Mouse (Mus musculus): Measurements from ENCODE around the gene Kazn. TPM values are rescaled to one million over a fixed set of nuclear protein-coding genes. Genes with fewer than 3 reads are reported as not detected.

The Kazn gene
- polyA plus RNA-seq, 1 experiment from 2014 or later = 18.3 TPM

DNA sequence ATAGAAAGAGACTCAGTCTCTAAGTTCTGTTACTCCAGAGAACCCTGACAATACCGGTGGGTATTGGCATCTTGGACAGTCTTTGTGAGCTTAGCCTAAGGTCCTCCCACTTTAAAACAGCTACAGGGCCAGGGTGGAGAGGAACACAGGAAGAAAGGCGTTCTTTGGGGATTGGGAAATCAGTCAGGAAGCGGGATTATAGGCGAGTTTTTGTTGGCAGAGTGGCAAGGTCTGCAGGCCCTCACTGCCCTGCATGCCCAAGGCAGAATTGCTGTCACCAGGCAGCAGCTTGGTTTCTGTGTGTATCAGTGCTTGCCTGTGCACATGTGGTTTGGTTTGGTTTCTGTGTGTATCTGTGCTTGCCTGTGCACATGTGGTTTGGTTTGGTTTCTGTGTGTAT is 22.5 kb upstream of the Kazn start:
- H3K4me3 ChIP-seq = no peak overlapping the region
- ATAC-seq = no peak
- WGBS = 68% methylated on average over 4 of the region's 4 CpGs
- peaks cover 2% of the 10 kb centered on the region for H3K4me1 ChIP-seq
- H3K4me2 ChIP-seq = no peak overlapping the region
- H3K9me3 ChIP-seq (replicated peaks) = no peaks in the 10 kb centered on the region
- no peaks in the 10 kb centered on the region for H3K36me3 ChIP-seq (ENCODE audit: poor library complexity, severe bottlenecking)
- H3K27ac ChIP-seq = no peak overlapping the region
- H3K27me3 ChIP-seq = peaks cover 16% of the 10 kb centered on the region; the same call in 1 of the 2 replicates
- no peak overlapping the region for H3K9ac ChIP-seq

DNA sequence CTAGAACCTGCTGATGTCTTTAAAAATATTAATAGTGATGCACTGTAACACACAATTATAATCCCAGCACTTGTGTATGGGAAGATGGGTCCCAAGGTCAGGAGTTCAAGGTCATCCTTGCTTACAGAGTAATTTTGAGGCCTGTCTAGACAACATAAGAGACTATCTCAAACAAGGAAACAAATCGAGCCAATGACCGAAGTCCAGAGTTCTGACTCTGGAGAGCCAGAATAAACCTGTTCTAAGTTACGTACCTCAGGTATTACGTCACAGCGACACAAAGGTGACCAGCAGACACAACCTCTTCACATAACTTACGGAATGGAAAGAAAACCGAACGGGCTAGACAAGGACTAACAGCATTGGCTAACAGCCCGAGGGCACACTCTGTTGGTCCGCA is 19.5 kb upstream of the Kazn start:
- Histone ChIP-seq H3K27me3 (no peaks in the 10 kb centered on the region), H3K4me1 (no peaks in the 10 kb centered on the region), H3K36me3 (ENCODE audit: poor library complexity, severe bottlenecking) (no peaks in the 10 kb centered on the region), H3K9me3 (replicated peaks) (no peaks in the 10 kb centered on the region), H3K9ac (no peak overlapping the region), H3K4me3 (no peak overlapping the region), H3K27ac (no peak overlapping the region), H3K4me2 (no peak overlapping the region)
- 93% methylated on average over 10 of the region's 10 CpGs for WGBS
- no peak for ATAC-seq

DNA sequence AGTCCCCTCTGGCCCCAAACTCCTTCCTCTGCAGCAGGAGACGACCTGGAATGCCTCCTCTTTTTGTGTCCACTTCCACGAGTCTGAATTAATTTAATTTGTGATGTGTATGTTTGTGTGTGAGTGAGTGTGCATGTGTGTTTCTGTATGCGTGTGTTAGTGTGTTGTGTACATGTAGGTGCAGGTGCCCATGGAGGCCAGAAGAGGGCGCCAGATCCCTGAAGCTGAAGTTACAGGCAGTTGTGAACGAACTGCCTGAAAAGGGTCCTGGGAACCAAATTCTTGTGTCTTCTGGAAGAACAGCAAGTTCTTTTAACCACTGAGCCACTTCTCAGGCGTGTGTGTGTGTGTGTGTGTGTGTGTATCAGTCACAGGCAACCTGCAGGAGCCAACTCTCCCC is 14.9 kb upstream of the Kazn start:
- Histone ChIP-seq H3K4me1 (peaks cover 9% of the 10 kb centered on the region), H3K36me3 (ENCODE audit: poor library complexity, severe bottlenecking) (no peaks in the 10 kb centered on the region), H3K4me2 (no peak overlapping the region), H3K9me3 (replicated peaks) (no peaks in the 10 kb centered on the region), H3K27me3 (no peaks in the 10 kb centered on the region), H3K4me3 (no peak overlapping the region), H3K9ac (no peak overlapping the region), H3K27ac (no peak overlapping the region)
- no peak for ATAC-seq
- 71% methylated on average over 6 of the region's 6 CpGs for WGBS

DNA sequence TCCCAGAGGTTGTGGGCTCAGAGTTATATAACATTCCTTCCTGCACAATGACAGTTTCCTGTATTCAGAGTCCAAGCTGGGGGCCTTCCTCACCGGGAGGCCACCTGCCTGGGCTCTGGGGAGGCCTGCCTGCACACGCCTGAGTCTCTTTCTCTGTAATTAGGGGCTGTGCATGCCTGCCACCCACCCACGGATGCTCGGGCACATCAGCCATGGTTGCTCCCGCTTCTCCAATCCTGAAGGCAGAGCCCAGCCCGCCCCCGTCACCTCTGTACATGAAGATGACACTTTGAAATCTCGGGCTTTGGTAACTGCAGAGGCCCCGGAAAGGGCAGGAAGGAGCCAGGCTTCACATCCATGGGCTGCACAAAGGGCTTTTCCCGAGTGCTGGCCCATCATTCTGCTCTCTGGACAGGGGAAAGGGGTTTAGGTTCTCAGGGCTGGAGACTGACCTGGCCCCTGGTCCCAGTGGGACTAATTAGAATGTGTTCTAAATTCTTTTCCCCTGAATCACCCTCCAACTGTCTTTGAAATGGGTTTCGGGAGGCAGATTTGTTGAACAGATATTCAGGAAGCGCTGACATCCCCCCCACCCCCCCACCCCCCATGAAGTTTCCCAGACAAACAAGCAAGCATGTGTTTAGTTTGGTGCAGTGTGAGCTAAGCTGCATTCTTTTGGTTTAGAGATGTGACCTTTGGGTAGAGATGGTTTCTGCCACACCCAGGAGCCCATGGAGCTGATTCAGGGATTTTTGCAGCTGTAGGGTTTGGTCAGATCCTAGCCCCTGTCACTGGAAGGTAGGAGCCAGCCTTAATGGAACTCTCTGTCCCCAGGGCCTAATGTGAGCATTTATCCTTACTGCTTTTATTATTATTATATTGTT is 12.5 kb upstream of the Kazn start:
- H3K9ac ChIP-seq = no peak overlapping the region; the same call in 1 of the 2 replicates
- H3K27ac ChIP-seq = no peak overlapping the region
- ATAC-seq = no peak
- H3K9me3 ChIP-seq (replicated peaks) = no peaks in the 10 kb centered on the region
- H3K4me1 ChIP-seq = peaks cover 18% of the 10 kb centered on the region
- H3K4me2 ChIP-seq = no peak overlapping the region
- 49% methylated on average over 12 of the region's 12 CpGs for WGBS
- no peaks in the 10 kb centered on the region for H3K36me3 ChIP-seq (ENCODE audit: poor library complexity, severe bottlenecking)
- no peaks in the 10 kb centered on the region for H3K27me3 ChIP-seq
- no peak overlapping the region for H3K4me3 ChIP-seq

DNA sequence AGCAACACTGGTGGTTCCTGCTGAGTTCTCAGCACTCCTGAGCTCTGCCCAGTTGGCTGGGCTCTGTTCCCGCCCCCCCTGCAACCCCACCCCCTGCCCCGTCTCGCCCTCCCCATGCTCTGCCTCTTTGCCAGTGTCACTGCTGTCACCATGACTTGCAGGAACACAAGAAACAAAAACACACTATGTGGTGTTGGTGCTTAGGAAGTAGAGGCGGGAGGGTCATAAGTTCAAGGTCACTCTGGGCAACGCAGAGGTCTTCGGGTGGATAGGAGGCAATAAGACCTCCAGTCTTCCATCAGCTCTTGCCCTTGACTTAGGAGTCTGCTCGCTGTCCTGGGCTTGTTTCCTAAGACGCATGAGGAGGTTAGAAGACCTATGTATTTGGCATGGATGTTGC is 10.9 kb upstream of the Kazn start:
- WGBS = 98% methylated on average over 8 of the region's 8 CpGs
- Histone ChIP-seq H3K27ac (no peak overlapping the region), H3K4me1 (peaks cover 21% of the 10 kb centered on the region), H3K36me3 (ENCODE audit: poor library complexity, severe bottlenecking) (no peaks in the 10 kb centered on the region), H3K27me3 (no peaks in the 10 kb centered on the region), H3K9ac (no peak overlapping the region), H3K4me3 (no peak overlapping the region), H3K9me3 (replicated peaks) (no peaks in the 10 kb centered on the region), H3K4me2 (no peak overlapping the region)
- ATAC-seq = no peak

DNA sequence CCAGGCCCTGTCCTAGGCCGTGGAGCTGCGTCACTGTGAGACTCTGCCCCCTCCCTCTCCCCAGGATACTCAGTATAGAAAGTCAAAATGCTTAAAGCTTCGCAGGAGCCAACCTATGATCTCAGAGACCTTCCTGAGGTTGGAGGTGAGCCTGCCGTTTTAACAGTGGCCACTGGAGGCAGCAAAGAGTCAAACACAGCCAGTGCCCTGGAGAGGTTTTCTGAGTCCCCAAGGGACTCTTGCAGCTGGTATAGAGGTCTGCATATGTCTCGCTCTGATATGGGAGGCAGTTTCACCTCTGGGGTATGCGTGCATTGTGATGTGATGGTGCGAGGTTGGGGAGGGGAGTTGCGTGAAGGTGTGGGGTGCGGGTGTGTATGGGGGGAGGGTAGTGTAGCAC is 10.2 kb upstream of the Kazn start:
- H3K9me3 ChIP-seq (replicated peaks) = no peaks in the 10 kb centered on the region
- ATAC-seq = peak; percentile 25; the same call in 1 of the 2 replicates
- no peak overlapping the region for H3K4me2 ChIP-seq
- H3K4me1 ChIP-seq = peaks cover 21% of the 10 kb centered on the region
- H3K4me3 ChIP-seq = no peak overlapping the region
- 24% methylated on average over 9 of the region's 9 CpGs for WGBS
- H3K27ac ChIP-seq = no peak overlapping the region
- no peaks in the 10 kb centered on the region for H3K36me3 ChIP-seq (ENCODE audit: poor library complexity, severe bottlenecking)
- H3K27me3 ChIP-seq = no peaks in the 10 kb centered on the region
- H3K9ac ChIP-seq = no peak overlapping the region

DNA sequence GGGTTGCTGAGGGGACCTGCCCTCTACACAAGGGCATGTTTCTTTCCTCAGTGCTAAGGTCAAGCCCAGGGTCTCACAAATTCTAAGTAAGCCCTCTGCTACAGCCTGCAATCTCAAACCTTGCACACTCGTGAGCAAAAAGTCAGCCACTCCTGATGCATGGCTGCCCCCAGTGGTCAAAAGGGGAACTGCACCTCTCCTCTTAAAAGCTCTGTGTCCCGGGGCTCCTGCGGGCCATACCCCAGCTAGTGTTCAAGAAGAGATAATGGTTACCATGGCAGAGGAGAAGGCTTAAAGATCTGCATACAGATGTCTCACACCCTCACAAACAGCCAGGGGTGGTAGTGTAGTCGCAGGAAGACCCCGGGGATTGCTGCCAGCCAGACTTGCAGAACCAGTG is 9.2 kb upstream of the Kazn start:
- Histone ChIP-seq H3K4me3 (no peak overlapping the region), H3K4me1 (peaks cover 21% of the 10 kb centered on the region), H3K9me3 (replicated peaks) (no peaks in the 10 kb centered on the region), H3K9ac (no peak overlapping the region), H3K4me2 (no peak overlapping the region), H3K36me3 (ENCODE audit: poor library complexity, severe bottlenecking) (no peaks in the 10 kb centered on the region), H3K27me3 (no peaks in the 10 kb centered on the region), H3K27ac (no peak overlapping the region)
- 12% methylated on average over 5 of the region's 5 CpGs for WGBS
- peak; percentile 46; the same call in 1 of the 2 replicates for ATAC-seq

GRCm38 (mm10) chr4:142246698-142247097 is 7.5 kb upstream of the Kazn start:
- no peaks in the 10 kb centered on the region for H3K27me3 ChIP-seq
- H3K27ac ChIP-seq = peak overlapping the region; percentile 31; the same call in 1 of the 2 replicates
- H3K9ac ChIP-seq = no peak overlapping the region
- no peaks in the 10 kb centered on the region for H3K36me3 ChIP-seq (ENCODE audit: poor library complexity, severe bottlenecking)
- no peak for ATAC-seq
- peaks cover 19% of the 10 kb centered on the region for H3K4me1 ChIP-seq
- no peaks in the 10 kb centered on the region for H3K9me3 ChIP-seq (replicated peaks)
- WGBS = 19% methylated on average over 5 of the region's 5 CpGs
- H3K4me2 ChIP-seq = no peak overlapping the region
- H3K4me3 ChIP-seq = no peak overlapping the region

DNA sequence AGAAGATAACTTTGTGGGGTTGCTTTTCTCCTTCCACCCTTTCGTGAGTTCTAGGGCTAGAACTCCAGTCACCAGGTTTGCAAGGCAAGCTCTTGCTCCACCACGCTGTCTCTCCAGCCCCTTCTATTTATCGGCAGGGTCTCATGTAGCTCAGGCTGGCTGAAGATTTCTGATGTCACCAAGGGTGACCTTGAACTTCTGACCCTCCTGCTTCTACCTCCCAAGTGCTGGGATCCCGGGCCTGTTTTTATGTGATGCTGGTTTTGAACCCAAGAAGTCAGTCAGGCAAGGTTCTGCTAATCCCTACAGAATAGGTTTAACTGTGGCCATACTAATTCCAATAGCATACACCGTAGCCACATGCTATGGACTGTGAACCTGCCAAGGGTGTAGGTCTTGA is 5.4 kb upstream of the Kazn start:
- ATAC-seq = no peak
- no peak overlapping the region for H3K9ac ChIP-seq
- 85% methylated on average over 5 of the region's 5 CpGs for WGBS
- H3K9me3 ChIP-seq (replicated peaks) = no peaks in the 10 kb centered on the region
- H3K27me3 ChIP-seq = no peaks in the 10 kb centered on the region
- H3K36me3 ChIP-seq (ENCODE audit: poor library complexity, severe bottlenecking) = no peaks in the 10 kb centered on the region
- no peak overlapping the region for H3K27ac ChIP-seq
- H3K4me2 ChIP-seq = no peak overlapping the region
- H3K4me3 ChIP-seq = no peak overlapping the region
- H3K4me1 ChIP-seq = peaks cover 19% of the 10 kb centered on the region

GRCm38 (mm10) chr4:142242750-142243383 is 3.7 kb upstream of the Kazn start:
- Histone ChIP-seq H3K27ac (no peak overlapping the region), H3K4me1 (peaks cover 30% of the 10 kb centered on the region), H3K4me3 (no peak overlapping the region), H3K36me3 (ENCODE audit: poor library complexity, severe bottlenecking) (no peaks in the 10 kb centered on the region), H3K4me2 (no peak overlapping the region), H3K27me3 (no peaks in the 10 kb centered on the region), H3K9ac (no peak overlapping the region), H3K9me3 (replicated peaks) (no peaks in the 10 kb centered on the region)
- no peak for ATAC-seq
- WGBS = 84% methylated on average over 6 of the region's 6 CpGs

DNA sequence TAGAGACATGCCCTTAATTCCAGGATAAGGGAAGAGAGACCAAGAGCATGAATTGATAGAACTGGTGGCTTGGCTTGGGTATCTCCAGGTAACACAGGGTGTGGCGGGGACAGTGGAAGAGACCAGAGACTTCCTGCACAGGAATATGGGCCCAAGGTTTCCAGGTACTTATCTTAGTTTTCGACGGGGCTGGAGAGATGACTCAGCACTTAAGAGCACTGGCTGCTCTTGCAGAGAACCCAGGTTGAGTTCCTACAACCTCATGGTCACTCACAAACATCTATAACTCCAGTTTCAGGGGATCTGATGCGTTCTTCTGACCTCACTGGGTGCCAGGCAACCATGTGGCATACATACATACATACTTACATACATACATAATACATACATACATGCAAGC is 3.0 kb upstream of the Kazn start:
- Histone ChIP-seq H3K9ac (no peak overlapping the region), H3K27ac (no peak overlapping the region), H3K4me2 (no peak overlapping the region), H3K4me1 (peaks cover 30% of the 10 kb centered on the region), H3K4me3 (no peak overlapping the region), H3K9me3 (replicated peaks) (no peaks in the 10 kb centered on the region), H3K27me3 (peaks cover 4% of the 10 kb centered on the region), H3K36me3 (ENCODE audit: poor library complexity, severe bottlenecking) (no peaks in the 10 kb centered on the region)
- no peak for ATAC-seq
- WGBS = 90% methylated on average over 4 of the region's 4 CpGs

DNA sequence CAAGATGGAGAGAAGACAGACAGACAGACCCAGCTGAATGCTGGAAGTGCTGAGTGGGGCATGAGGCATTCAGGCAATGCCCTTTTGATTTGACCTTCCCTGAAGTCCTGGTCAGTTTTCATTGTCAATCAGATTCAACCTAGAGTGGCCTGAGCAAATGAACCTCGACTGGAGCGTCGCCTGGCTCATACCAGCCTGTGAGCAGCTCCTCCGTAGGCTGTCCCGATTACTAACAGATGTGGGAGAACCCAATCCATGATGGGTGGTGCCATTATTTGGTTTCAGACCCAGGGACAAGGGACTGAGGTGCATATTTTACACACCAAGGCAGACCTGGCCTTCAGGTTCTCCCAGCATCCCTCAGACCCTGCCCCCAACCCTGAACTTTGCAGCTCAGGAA is 1.7 kb upstream of the Kazn start:
- Histone ChIP-seq H3K4me2 (no peak overlapping the region), H3K9me3 (replicated peaks) (no peaks in the 10 kb centered on the region), H3K27me3 (peaks cover 8% of the 10 kb centered on the region), H3K36me3 (ENCODE audit: poor library complexity, severe bottlenecking) (no peaks in the 10 kb centered on the region), H3K4me1 (peaks cover 24% of the 10 kb centered on the region), H3K27ac (no peak overlapping the region), H3K4me3 (no peak overlapping the region), H3K9ac (no peak overlapping the region)
- 77% methylated on average over 5 of the region's 5 CpGs for WGBS
- no peak for ATAC-seq

All from forebrain, embryonic 13.5 days (tissue).